In the genomic region with DNA sequence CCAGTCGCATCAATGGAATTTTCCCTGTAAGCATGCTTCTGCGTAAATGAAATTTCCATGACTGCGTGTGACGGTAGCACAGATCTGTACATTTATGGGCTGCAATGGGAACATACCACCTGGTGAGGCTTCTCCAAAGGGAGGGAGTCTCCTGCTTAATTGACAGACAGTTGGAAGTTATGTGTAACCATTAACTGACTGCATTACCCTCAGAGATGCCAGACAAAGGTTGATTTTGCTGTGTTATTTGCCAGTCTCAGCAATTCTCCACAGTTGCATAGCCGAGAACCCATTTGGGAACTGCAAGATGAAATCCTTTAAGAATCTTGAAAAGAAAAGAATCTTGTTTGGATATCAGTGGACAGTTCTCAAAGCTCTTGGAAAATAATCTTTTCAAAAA, we compare ENCODE assay signal across 25 mouse cellular contexts. TPM values are rescaled to one million over a fixed set of nuclear protein-coding genes. Genes with fewer than 3 reads are reported as not detected.
A peak's percentile ranks its signal among the peaks of the same experiment; 100 is the strongest.
DNase-seq lines count a peak whose midpoint lies in the region; ATAC-seq and TF ChIP-seq lines count a peak whose summit lies in the region.
"Had no signal": no experiment of that assay in that cellular context is flagged by ENCODE, and none has a peak within 500 bp of the region (broad histone marks: within the 10 kb centered on the region; RNA-seq: fewer than 3 reads in every experiment).

No protein-coding gene starts in this region.

- 63% methylated on average over 5 of the region's 5 CpGs for WGBS in kidney, adult 2 months
- 91% methylated on average over 5 of the region's 5 CpGs for WGBS in kidney, embryonic 15.5 days
- 88% methylated on average over 5 of the region's 5 CpGs for WGBS in kidney, embryonic 16.5 days
- 95% methylated on average over 5 of the region's 5 CpGs for WGBS in neural tube, embryonic 12.5 days

- TF ChIP-seq CTCF in kidney, adult 2 months (conservative IDR thresholded peaks at IDR 0.05; ENCODE audit: insufficient read depth, insufficient read length, low read depth, low read length): no peak

- H3K36me3 ChIP-seq in kidney, adult 2 months (ENCODE audit: control insufficient read depth, insufficient read depth, low read length): no peaks in the 10 kb centered on the region; the same call in 1 of the 2 replicates
- peaks cover 84% of the 10 kb centered on the region for H3K36me3 ChIP-seq in kidney, embryonic 15.5 days
- peaks cover 66% of the 10 kb centered on the region for H3K36me3 ChIP-seq in kidney, embryonic 16.5 days (ENCODE audit: insufficient read depth, low read length)
- H3K36me3 ChIP-seq in neural tube, embryonic 12.5 days: peaks cover 66% of the 10 kb centered on the region

- no peak overlapping the region for H3K4me2 ChIP-seq in kidney, embryonic 15.5 days
- no peak overlapping the region for H3K4me2 ChIP-seq in kidney, embryonic 16.5 days (replicated peaks; ENCODE audit: low read depth, low read length)
- no peak overlapping the region for H3K4me2 ChIP-seq in neural tube, embryonic 12.5 days (replicated peaks)
- H3K4me2 ChIP-seq: embryonic facial prominence, embryonic 12.5 days; forebrain, embryonic 13.5 days; forebrain, embryonic 15.5 days had no signal

- H3K9me3 ChIP-seq in kidney, embryonic 15.5 days (replicated peaks): no peaks in the 10 kb centered on the region
- no peaks in the 10 kb centered on the region for H3K9me3 ChIP-seq in kidney, embryonic 16.5 days (ENCODE audit: low read length)
- H3K9me3 ChIP-seq in neural tube, embryonic 12.5 days: no peaks in the 10 kb centered on the region
- H3K9me3 ChIP-seq: embryonic facial prominence, embryonic 10.5 days; embryonic facial prominence, embryonic 12.5 days; forebrain, embryonic 13.5 days; forebrain, embryonic 15.5 days; G1E had no signal

- peak; percentile 67 for DNase-seq in kidney, adult 2 months
- DNase-seq in kidney, postnatal 14 days: no peak
- DNase-seq in neural tube, embryonic 10.5 days (ENCODE audit: extremely low spot score, low spot score): no peak
- DNase-seq: adrenal gland, adult 8-10 months; adrenal gland, postnatal 14 days; adrenal gland, postnatal 36 days; B cell, adult 2 months; cerebellum, adult 11-12 months; cerebellum, adult 2 months; cerebellum, adult 9-10 months; cerebellum, postnatal 10 days; cerebellum, postnatal 25 days had no signal

- no peak overlapping the region for H3K4me3 ChIP-seq in kidney, adult 2 months (ENCODE audit: insufficient read depth, low read depth, low read length)
- no peak overlapping the region for H3K4me3 ChIP-seq in kidney, embryonic 15.5 days (replicated peaks)
- no peak overlapping the region for H3K4me3 ChIP-seq in kidney, embryonic 16.5 days (ENCODE audit: low read length)
- no peak overlapping the region for H3K4me3 ChIP-seq in neural tube, embryonic 12.5 days
- H3K4me3 ChIP-seq: embryonic facial prominence, embryonic 10.5 days; embryonic facial prominence, embryonic 12.5 days; forebrain, embryonic 13.5 days; forebrain, embryonic 15.5 days had no signal

- H3K4me1 ChIP-seq in kidney, adult 2 months (ENCODE audit: control insufficient read depth, insufficient read depth, low read length): peaks cover 28% of the 10 kb centered on the region
- peaks cover 11% of the 10 kb centered on the region for H3K4me1 ChIP-seq in kidney, embryonic 15.5 days
- 0 out of 2 replicates have a peak, but pooled peaks cover 5% of the 10 kb centered on the region for H3K4me1 ChIP-seq in kidney, embryonic 16.5 days (ENCODE audit: insufficient read depth, low read length)
- H3K4me1 ChIP-seq in neural tube, embryonic 12.5 days: no peaks in the 10 kb centered on the region
- H3K4me1 ChIP-seq: embryonic facial prominence, embryonic 12.5 days had no signal

- H3K9ac ChIP-seq in kidney, embryonic 15.5 days: no peak overlapping the region
- no peak overlapping the region for H3K9ac ChIP-seq in kidney, embryonic 16.5 days (replicated peaks; ENCODE audit: low read length)
- H3K9ac ChIP-seq in neural tube, embryonic 12.5 days: 0 out of 2 replicates have a peak overlapping the region, but pooled peaks have one; percentile 5
- H3K9ac ChIP-seq: embryonic facial prominence, embryonic 12.5 days; forebrain, embryonic 13.5 days; forebrain, embryonic 15.5 days had no signal

- no peak for ATAC-seq in kidney, embryonic 15.5 days (replicated peaks; ENCODE audit: low FRiP score)
- ATAC-seq in kidney, embryonic 16.5 days (ENCODE audit: low FRiP score, low TSS enrichment): no peak
- ATAC-seq in neural tube, embryonic 12.5 days (ENCODE audit: low FRiP score, low read depth): no peak
- ATAC-seq: activated CD4-positive, CD25-positive, alpha-beta regulatory T cell, adult 4 months; CD4-positive, CD25-positive, alpha-beta regulatory T cell, adult 4 months; forebrain, embryonic 13.5 days; forebrain, embryonic 15.5 days; Patski had no signal

- no peaks in the 10 kb centered on the region for H3K27me3 ChIP-seq in kidney, adult 2 months (replicated peaks; ENCODE audit: control insufficient read depth, insufficient read depth, low read length)
- no peaks in the 10 kb centered on the region for H3K27me3 ChIP-seq in kidney, embryonic 15.5 days
- no peaks in the 10 kb centered on the region for H3K27me3 ChIP-seq in kidney, embryonic 16.5 days (ENCODE audit: insufficient read depth, low read length)
- H3K27me3 ChIP-seq in neural tube, embryonic 12.5 days (replicated peaks): no peaks in the 10 kb centered on the region
- H3K27me3 ChIP-seq: CH12.LX; embryonic facial prominence, embryonic 12.5 days; forebrain, embryonic 13.5 days; forebrain, embryonic 15.5 days; Patski had no signal

- TF ChIP-seq POLR2A in kidney, adult 2 months (IDR thresholded peaks at IDR 0.05; ENCODE audit: low read depth, low read length): no peak

- no peak overlapping the region for H3K27ac ChIP-seq in kidney, adult 2 months (ENCODE audit: insufficient read depth, low read depth, low read length)
- no peak overlapping the region for H3K27ac ChIP-seq in kidney, embryonic 15.5 days
- H3K27ac ChIP-seq in kidney, embryonic 16.5 days (ENCODE audit: low read length): peak overlapping the region; percentile 34; the same call in 1 of the 2 replicates
- H3K27ac ChIP-seq in neural tube, embryonic 12.5 days: no peak overlapping the region
- H3K27ac ChIP-seq: embryonic facial prominence, embryonic 10.5 days; embryonic facial prominence, embryonic 12.5 days; forebrain, embryonic 13.5 days; forebrain, embryonic 15.5 days had no signal

RNA-seq across cellular contexts. Expression of a gene that starts 8.6 kb away (rescaled TPM):
- polyA plus RNA-seq in kidney, adult 2 months (2012; rRNA removed): 14.8 and 15.3 TPM in 2 replicates
- 20.8 and 24.8 TPM in 2 replicates for polyA plus RNA-seq in kidney, embryonic 15.5 days (2015; fragmentation: Nextera tagmentation; extraction: Ambion mirVana)
- polyA plus RNA-seq in kidney, embryonic 16.5 days (2015; fragmentation: Nextera tagmentation; extraction: Ambion mirVana): 19.6 and 25.0 TPM in 2 replicates
- polyA plus RNA-seq in neural tube, embryonic 12.5 days (2016; fragmentation: Nextera tagmentation; extraction: Ambion mirVana): 30.2 and 33.8 TPM in 2 replicates

RNA-seq across cellular contexts. Expression of a gene that starts 8.9 kb away (rescaled TPM):
- polyA plus RNA-seq in kidney, adult 2 months (2012; rRNA removed): 9.7 and 10.6 TPM in 2 replicates
- polyA plus RNA-seq in kidney, embryonic 15.5 days (2015; fragmentation: Nextera tagmentation; extraction: Ambion mirVana): 9.3 and 9.9 TPM in 2 replicates
- 11.5 and 11.9 TPM in 2 replicates for polyA plus RNA-seq in kidney, embryonic 16.5 days (2015; fragmentation: Nextera tagmentation; extraction: Ambion mirVana)
- polyA plus RNA-seq in neural tube, embryonic 12.5 days (2016; fragmentation: Nextera tagmentation; extraction: Ambion mirVana): 10.6 and 11.9 TPM in 2 replicates

RNA-seq across cellular contexts. Expression of a gene that starts 16.4 kb away (rescaled TPM):
- polyA plus RNA-seq in kidney, adult 2 months (2012; rRNA removed): 0.03 TPM in 1 of 2 replicates, not detected in the other
- 0.08 and 0.21 TPM in 2 replicates for polyA plus RNA-seq in kidney, embryonic 15.5 days (2015; fragmentation: Nextera tagmentation; extraction: Ambion mirVana)
- 0.09 and 0.22 TPM in 2 replicates for polyA plus RNA-seq in kidney, embryonic 16.5 days (2015; fragmentation: Nextera tagmentation; extraction: Ambion mirVana)
- 0.14 TPM in 1 of 2 replicates, not detected in the other for polyA plus RNA-seq in neural tube, embryonic 12.5 days (2016; fragmentation: Nextera tagmentation; extraction: Ambion mirVana)
- polyA plus RNA-seq: activated CD4-positive, CD25-positive, alpha-beta regulatory T cell, adult 4 months; CD4-positive, CD25-positive, alpha-beta regulatory T cell, adult 4 months; embryonic facial prominence, embryonic 10.5 days; embryonic facial prominence, embryonic 12.5 days; forebrain, embryonic 11.5 days; forebrain, embryonic 13.5 days; forebrain, embryonic 15.5 days; G1E had no signal
